Mouse (Mus musculus) intestine, embryonic 16.5 days (tissue): ENCODE results near the gene Kng1. TPM values are rescaled to one million over a fixed set of nuclear protein-coding genes. Genes with fewer than 3 reads are reported as not detected.
"Not testable (repeated sequence)": the region's sequence is repeated elsewhere in the genome, so short reads cannot be mapped to it uniquely, and the experiment has no call there.

Source experiments
- ATAC-seq: fragments of 200-750 bp; cut with Nextera tagmentation; 2 replicates; pipeline ENCODE4 v1.8.0; 2017; ENCODE audit warnings: moderate TSS enrichment, moderate library complexity
- H3K27ac ChIP-seq: fragments of 300-500 bp; sonication (generic); 2 replicates; pipeline ENCODE4 v1.5.1; 2014; ENCODE audit warnings: mild to moderate bottlenecking, low read length
- H3K27me3 ChIP-seq: fragments of 300-500 bp; sonication (generic); replicated peaks from 2 replicates; pipeline ENCODE4 v1.6.1; 2014; ENCODE audit warnings: low read length, control low read depth, mixed read lengths; ENCODE audit not compliant: control insufficient read depth, insufficient read depth
- H3K36me3 ChIP-seq: fragments of 300-500 bp; sonication (generic); 2 replicates; pipeline ENCODE4 v1.6.1; 2014; ENCODE audit warnings: low read length, control low read depth; ENCODE audit not compliant: control insufficient read depth, insufficient read depth
- H3K4me1 ChIP-seq: fragments of 300-500 bp; sonication (generic); 2 replicates; pipeline ENCODE4 v1.6.1; 2014; ENCODE audit warnings: low read length, control low read depth, mixed read lengths; ENCODE audit not compliant: control insufficient read depth, insufficient read depth
- H3K4me2 ChIP-seq: fragments of 300-500 bp; sonication (generic); 2 replicates; pipeline ENCODE4 v1.6.1; 2014; ENCODE audit warnings: low read depth, low read length, control low read depth
- H3K4me3 ChIP-seq: fragments of 300-500 bp; sonication (generic); 2 replicates; pipeline ENCODE4 v1.5.1; 2014; ENCODE audit warnings: mild to moderate bottlenecking, low read length
- H3K9ac ChIP-seq: fragments of 300-500 bp; sonication (generic); 2 replicates; pipeline ENCODE4 v1.6.1; 2014; ENCODE audit warnings: low read depth, low read length
- H3K9me3 ChIP-seq: fragments of 300-500 bp; sonication (generic); 2 replicates; pipeline ENCODE4 v1.6.1; 2016; ENCODE audit warnings: low read length, control low read depth; ENCODE audit not compliant: control insufficient read depth
- WGBS: fragments of 180-500 bp; shearing (Covaris S2); extraction: QIAGEN DNeasy Blood & Tissue Kit; methylation state at CpG from one replicate; pipeline ENCODE4 v1.1.7; 2014; 5-methylcytosine and 5-hydroxymethylcytosine counted together
- polyA plus RNA-seq: library from polyadenylated mRNA; unstranded; fragments of >200 nt; fragmentation: Nextera tagmentation; extraction: Ambion mirVana; gene quantifications from 2 replicates; pipeline ENCODE4 v1.2.1, GENCODE M21; 2015

Gene Kng1
- polyA plus RNA-seq, 1 experiment from 2014 or later, result 15.1 TPM

GRCm38 (mm10) chr16:23088491-23088890, 30.8 kb downstream of the Kng1 start:
- not testable (repeated sequence) for H3K9ac ChIP-seq, H3K4me2 ChIP-seq, H3K27ac ChIP-seq, H3K27me3 ChIP-seq, H3K36me3 ChIP-seq, ATAC-seq, H3K4me3 ChIP-seq, H3K9me3 ChIP-seq, H3K4me1 ChIP-seq
- WGBS, result 82% methylated on average over 1 of the region's 1 CpGs

- H3K4me1 ChIP-seq, H3K27me3 ChIP-seq, H3K27ac ChIP-seq, H3K9ac ChIP-seq, H3K4me2 ChIP-seq, H3K9me3 ChIP-seq, H3K36me3 ChIP-seq, H3K4me3 ChIP-seq, ATAC-seq: not testable (repeated sequence)
Measured at GRCm38 (mm10) chr16:23091345-23091744, 33.7 kb downstream of the Kng1 start.

DNA sequence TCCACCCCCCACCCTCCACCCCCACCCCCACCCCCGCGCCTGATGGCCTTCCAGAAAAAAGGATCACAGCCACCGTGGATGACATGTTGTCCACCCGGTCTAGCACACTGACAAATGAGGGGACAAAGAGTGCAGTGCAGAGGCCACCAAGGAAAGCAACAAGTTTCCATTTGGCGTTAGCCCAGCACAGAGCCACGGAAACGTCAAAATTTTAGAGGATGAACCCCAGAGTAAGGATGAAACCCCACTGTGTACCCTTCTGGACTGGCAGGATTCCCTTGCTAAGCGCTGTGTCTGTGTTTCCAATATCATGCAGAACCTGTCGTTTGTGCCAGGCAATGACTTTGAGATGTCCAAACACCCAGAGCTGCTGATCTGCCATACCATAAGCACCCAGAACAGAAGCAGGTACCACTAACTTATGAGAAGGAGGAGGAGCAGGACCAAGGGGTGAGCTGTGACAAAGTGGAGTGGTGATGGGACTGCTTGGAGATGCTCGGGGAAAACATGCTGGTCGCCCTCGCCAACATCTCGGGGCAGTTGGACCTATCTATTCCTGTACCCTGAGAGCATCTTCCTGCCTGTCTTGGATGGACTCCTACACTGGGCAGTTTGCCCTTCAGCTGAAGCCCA, 35.8 kb downstream of the Kng1 start:
- 78% methylated on average over 13 of the region's 13 CpGs for WGBS
- no peaks in the 10 kb centered on the region for H3K9me3 ChIP-seq
- ATAC-seq, result no peak

DNA sequence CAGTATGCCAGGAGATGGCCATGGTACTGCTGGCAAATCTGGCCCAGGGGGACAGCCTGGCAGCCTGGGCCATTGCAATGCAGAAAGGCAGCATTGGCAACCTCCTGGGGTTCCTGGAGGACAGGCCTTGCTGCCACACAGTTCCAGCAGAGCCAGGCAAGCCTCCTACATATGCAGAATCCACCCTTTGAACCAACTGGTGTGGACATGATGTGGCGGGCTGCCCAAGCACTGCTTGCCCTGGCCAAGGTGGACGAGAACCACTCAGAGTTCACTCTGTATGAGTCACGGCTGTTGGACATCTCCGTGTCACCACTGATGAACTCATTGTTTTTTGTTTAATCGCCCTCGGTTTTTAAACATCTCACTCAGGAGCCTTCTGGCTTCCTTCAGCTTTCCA, 36.5 kb downstream of the Kng1 start:
- Histone ChIP-seq H3K27me3 (no peaks in the 10 kb centered on the region), H3K9me3 (no peaks in the 10 kb centered on the region), H3K36me3 (no peaks in the 10 kb centered on the region), H3K4me1 (no peaks in the 10 kb centered on the region), H3K27ac (no peak overlapping the region), H3K4me2 (no peak overlapping the region), H3K4me3 (no peak overlapping the region), H3K9ac (no peak overlapping the region)
- ATAC-seq, result no peak
- 82% methylated on average over 6 of the region's 6 CpGs for WGBS

More for the DNA sequence above, 35.8 kb downstream of the Kng1 start:
- no peak overlapping the region for H3K4me3 ChIP-seq
- H3K27ac ChIP-seq, result no peak overlapping the region
- H3K4me2 ChIP-seq, result no peak overlapping the region
- no peak overlapping the region for H3K9ac ChIP-seq
- no peaks in the 10 kb centered on the region for H3K36me3 ChIP-seq
- no peaks in the 10 kb centered on the region for H3K4me1 ChIP-seq
- no peaks in the 10 kb centered on the region for H3K27me3 ChIP-seq

- not testable (repeated sequence) for ATAC-seq, H3K9me3 ChIP-seq, H3K4me1 ChIP-seq, H3K4me2 ChIP-seq, H3K9ac ChIP-seq, H3K36me3 ChIP-seq, H3K27me3 ChIP-seq, H3K27ac ChIP-seq, H3K4me3 ChIP-seq
- WGBS, result 87% methylated on average over 5 of the region's 5 CpGs
Measured at GRCm38 (mm10) chr16:23095581-23095980, 37.9 kb downstream of the Kng1 start.

DNA sequence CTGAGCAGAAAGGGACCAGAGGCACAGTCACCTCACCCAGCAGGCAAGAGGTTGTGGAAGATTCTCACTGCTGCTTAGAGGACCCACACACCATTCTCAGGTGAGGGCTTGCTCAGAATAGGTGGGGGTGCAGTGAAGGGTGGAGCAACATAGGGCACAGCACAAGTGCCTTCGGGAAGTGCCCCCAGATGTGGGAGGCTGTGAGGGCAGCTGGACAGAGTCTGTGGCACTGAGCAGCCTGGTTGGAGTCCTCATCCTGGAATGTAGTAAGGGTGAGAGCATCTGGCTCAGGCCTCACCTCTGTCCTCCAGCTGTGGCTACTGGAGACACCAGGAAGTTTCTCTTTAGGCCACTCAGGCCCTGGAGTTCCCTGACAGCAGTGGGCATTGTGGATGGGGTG, 39.2 kb downstream of the Kng1 start:
- H3K9me3 ChIP-seq, H3K9ac ChIP-seq, H3K36me3 ChIP-seq, H3K27ac ChIP-seq, H3K4me2 ChIP-seq, ATAC-seq, H3K4me3 ChIP-seq, H3K27me3 ChIP-seq: not testable (repeated sequence)
- peaks cover 11% of the 10 kb centered on the region; the same call in 1 of the 2 replicates for H3K4me1 ChIP-seq
- 96% methylated on average over 1 of the region's 1 CpGs for WGBS

- 86% methylated on average over 8 of the region's 8 CpGs for WGBS
- H3K4me2 ChIP-seq, H3K36me3 ChIP-seq, H3K27ac ChIP-seq, ATAC-seq, H3K27me3 ChIP-seq, H3K9me3 ChIP-seq, H3K4me3 ChIP-seq, H3K9ac ChIP-seq: not testable (repeated sequence)
- H3K4me1 ChIP-seq, result peaks cover 13% of the 10 kb centered on the region; the same call in 1 of the 2 replicates
Measured at GRCm38 (mm10) chr16:23097290-23098104, 39.8 kb downstream of the Kng1 start.

GRCm38 (mm10) chr16:23098105-23098452, 40.4 kb downstream of the Kng1 start:
- 95% methylated on average over 1 of the region's 1 CpGs for WGBS
- not testable (repeated sequence) for ATAC-seq, H3K4me2 ChIP-seq, H3K9me3 ChIP-seq, H3K36me3 ChIP-seq, H3K9ac ChIP-seq, H3K4me3 ChIP-seq, H3K27me3 ChIP-seq, H3K27ac ChIP-seq
- peaks cover 18% of the 10 kb centered on the region; the same call in 1 of the 2 replicates for H3K4me1 ChIP-seq

- ATAC-seq, result no peak
- peak overlapping the region; percentile 66 for H3K4me2 ChIP-seq
- H3K27me3 ChIP-seq, result no peaks in the 10 kb centered on the region
- peak overlapping the region; percentile 69 for H3K9ac ChIP-seq
- no peaks in the 10 kb centered on the region for H3K36me3 ChIP-seq
- whole genome bisulfite sequencing, result 21% methylated on average over 12 of the region's 12 CpGs
- peak overlapping the region; percentile 44 for H3K4me3 ChIP-seq
- H3K27ac ChIP-seq, result peak overlapping the region; percentile 48; the same call in 1 of the 2 replicates
- H3K4me1 ChIP-seq, result peaks cover 18% of the 10 kb centered on the region; the same call in 1 of the 2 replicates
- no peaks in the 10 kb centered on the region for H3K9me3 ChIP-seq
Measured at GRCm38 (mm10) chr16:23099632-23100031, 42.0 kb downstream of the Kng1 start.
